Mouse (Mus musculus) forebrain, embryonic 11.5 days (tissue): ENCODE data around the gene Ptprn2. TPM values are rescaled to one million over a fixed set of nuclear protein-coding genes. Genes with fewer than 3 reads are reported as not detected.

Source experiments
- ATAC-seq: fragments of 200-750 bp; cut with Nextera tagmentation; replicated peaks from 2 replicates; pipeline ENCODE4 v1.8.0; 2017; ENCODE audit warnings: moderate TSS enrichment; ENCODE audit not compliant: low FRiP score
- DNase-seq: peaks from one replicate; pipeline ENCODE4 v3.0.0-alpha.2; 2017; ENCODE audit warnings: low spot score
- H3K27ac ChIP-seq: fragments of 300-500 bp; sonication (generic); 2 replicates; pipeline ENCODE4 v1.5.1; 2014; ENCODE audit warnings: low read depth, low read length
- H3K27me3 ChIP-seq: fragments of 300-500 bp; sonication (generic); 2 replicates; pipeline ENCODE4 v1.6.1; 2014; ENCODE audit warnings: mild to moderate bottlenecking, low read length, mixed read lengths; ENCODE audit not compliant: control insufficient read depth, insufficient read depth
- H3K36me3 ChIP-seq: fragments of 300-500 bp; sonication (generic); 2 replicates; pipeline ENCODE4 v1.6.1; 2014; ENCODE audit warnings: mild to moderate bottlenecking, low read length, moderate library complexity, mixed read lengths; ENCODE audit not compliant: control insufficient read depth, insufficient read depth
- H3K4me1 ChIP-seq: fragments of 300-500 bp; sonication (generic); replicated peaks from 2 replicates; pipeline ENCODE4 v1.6.1; 2014; ENCODE audit warnings: low read length, mixed read lengths; ENCODE audit not compliant: control insufficient read depth, insufficient read depth
- H3K4me2 ChIP-seq: fragments of 300-500 bp; sonication (generic); 2 replicates; pipeline ENCODE4 v1.6.1; 2014; ENCODE audit warnings: low read depth, mild to moderate bottlenecking, low read length, moderate library complexity, mixed read lengths; ENCODE audit not compliant: severe bottlenecking
- H3K4me3 ChIP-seq: fragments of 300-500 bp; sonication (generic); 2 replicates; pipeline ENCODE4 v1.5.1; 2014; ENCODE audit warnings: low read depth, low read length
- H3K9ac ChIP-seq: fragments of 300-500 bp; sonication (generic); 2 replicates; pipeline ENCODE4 v1.6.1; 2014; ENCODE audit warnings: low read length
- H3K9me3 ChIP-seq: fragments of 300-500 bp; sonication (generic); 2 replicates; pipeline ENCODE4 v1.6.1; 2016; ENCODE audit warnings: low read length, mixed read lengths; ENCODE audit not compliant: control insufficient read depth
- WGBS: fragments of 180-500 bp; shearing (Covaris S2); extraction: QIAGEN DNeasy Blood & Tissue Kit; methylation state at CpG from one replicate; pipeline ENCODE4 v1.1.7; 2014; 5-methylcytosine and 5-hydroxymethylcytosine counted together
- polyA plus RNA-seq: library from polyadenylated mRNA; unstranded; fragments of >200 nt; fragmentation: Nextera tagmentation; extraction: Ambion mirVana; gene quantifications from 2 replicates; pipeline ENCODE4 v1.2.1, GENCODE M21; 2014

Ptprn2 gene
- polyA plus RNA-seq, 1 experiment from 2014 or later = 6.8 TPM

GRCm38 (mm10) chr12:117270199-117270598, 784.7 kb downstream of the Ptprn2 start:
- peaks cover under 1% of the 10 kb centered on the region; the same call in 1 of the 2 replicates for H3K36me3 ChIP-seq
- H3K27ac ChIP-seq = no peak overlapping the region
- WGBS = 78% methylated on average over 4 of the region's 4 CpGs

GRCm38 (mm10) chr12:117273166-117273565, 787.6 kb downstream of the Ptprn2 start:
- no peak overlapping the region for H3K9ac ChIP-seq
- DNase-seq = peak; percentile 55
- peak; percentile 56 for ATAC-seq
- H3K36me3 ChIP-seq = peaks cover 3% of the 10 kb centered on the region; the same call in 1 of the 2 replicates
- H3K27ac ChIP-seq = peak overlapping the region; percentile 37; the same call in 1 of the 2 replicates
- no peaks in the 10 kb centered on the region for H3K9me3 ChIP-seq
- 4% methylated on average over 4 of the region's 4 CpGs for WGBS
- H3K4me3 ChIP-seq = no peak overlapping the region
- no peaks in the 10 kb centered on the region for H3K27me3 ChIP-seq
- peaks cover 10% of the 10 kb centered on the region; the same call in 1 of the 2 replicates for H3K4me1 ChIP-seq
- no peak overlapping the region for H3K4me2 ChIP-seq

More at GRCm38 (mm10) chr12:117270199-117270598, 784.7 kb downstream of the Ptprn2 start:
- Histone ChIP-seq H3K9ac (no peak overlapping the region), H3K9me3 (no peaks in the 10 kb centered on the region), H3K27me3 (no peaks in the 10 kb centered on the region), H3K4me2 (no peak overlapping the region), H3K4me3 (no peak overlapping the region), H3K4me1 (peaks cover 10% of the 10 kb centered on the region; the same call in 1 of the 2 replicates)
- DNase-seq = no peak
- no peak for ATAC-seq

- ATAC-seq = no peak
- Histone ChIP-seq H3K4me1 (peaks cover 10% of the 10 kb centered on the region; the same call in 1 of the 2 replicates), H3K27me3 (no peaks in the 10 kb centered on the region), H3K9me3 (no peaks in the 10 kb centered on the region), H3K36me3 (peaks cover 3% of the 10 kb centered on the region; the same call in 1 of the 2 replicates), H3K4me2 (no peak overlapping the region), H3K9ac (no peak overlapping the region), H3K4me3 (no peak overlapping the region), H3K27ac (no peak overlapping the region)
- WGBS = 85% methylated on average over 5 of the region's 5 CpGs
- DNase-seq = no peak
These were observed 789.1 kb downstream of the Ptprn2 start for GRCm38 (mm10) chr12:117274576-117274975.

- no peaks in the 10 kb centered on the region; the same call in 1 of the 2 replicates for H3K36me3 ChIP-seq
- ATAC-seq = no peak
- H3K9me3 ChIP-seq = no peaks in the 10 kb centered on the region
- H3K9ac ChIP-seq = no peak overlapping the region
- H3K4me3 ChIP-seq = no peak overlapping the region
- no peak overlapping the region for H3K4me2 ChIP-seq
- 94% methylated on average over 3 of the region's 3 CpGs for WGBS
- H3K27ac ChIP-seq = no peak overlapping the region
- H3K27me3 ChIP-seq = no peaks in the 10 kb centered on the region
- DNase-seq = no peak
- H3K4me1 ChIP-seq = no peaks in the 10 kb centered on the region
These were observed 795.3 kb downstream of the Ptprn2 start for GRCm38 (mm10) chr12:117280790-117281189.

GRCm38 (mm10) chr12:117282659-117283058, 797.1 kb downstream of the Ptprn2 start:
- Histone ChIP-seq H3K4me3 (no peak overlapping the region), H3K27me3 (no peaks in the 10 kb centered on the region), H3K9ac (no peak overlapping the region), H3K36me3 (no peaks in the 10 kb centered on the region), H3K27ac (no peak overlapping the region), H3K9me3 (no peaks in the 10 kb centered on the region), H3K4me2 (no peak overlapping the region), H3K4me1 (no peaks in the 10 kb centered on the region)
- 89% methylated on average over 2 of the region's 2 CpGs for WGBS
- DNase-seq = peak; percentile 22
- no peak for ATAC-seq

- DNase-seq = no peak
- Histone ChIP-seq H3K4me1 (no peaks in the 10 kb centered on the region), H3K36me3 (no peaks in the 10 kb centered on the region), H3K9me3 (no peaks in the 10 kb centered on the region), H3K9ac (no peak overlapping the region), H3K27me3 (no peaks in the 10 kb centered on the region), H3K27ac (no peak overlapping the region), H3K4me3 (no peak overlapping the region), H3K4me2 (no peak overlapping the region)
- whole genome bisulfite sequencing = 95% methylated on average over 2 of the region's 2 CpGs
- no peak for ATAC-seq
These were observed 801.9 kb downstream of the Ptprn2 start for GRCm38 (mm10) chr12:117287456-117287855.

- H3K4me3 ChIP-seq = no peak overlapping the region
- H3K9me3 ChIP-seq = no peaks in the 10 kb centered on the region
- H3K9ac ChIP-seq = no peak overlapping the region
- no peak overlapping the region for H3K27ac ChIP-seq
- 78% methylated on average over 3 of the region's 3 CpGs for WGBS
- ATAC-seq (no peak), DNase-seq (no peak)
- H3K4me1 ChIP-seq = no peaks in the 10 kb centered on the region
- no peaks in the 10 kb centered on the region for H3K36me3 ChIP-seq
- H3K4me2 ChIP-seq = no peak overlapping the region
- H3K27me3 ChIP-seq = no peaks in the 10 kb centered on the region
These were observed 806.4 kb downstream of the Ptprn2 start for GRCm38 (mm10) chr12:117291943-117292342.

GRCm38 (mm10) chr12:117296792-117297191, 811.3 kb downstream of the Ptprn2 start:
- H3K4me1 ChIP-seq = no peaks in the 10 kb centered on the region
- H3K27ac ChIP-seq = no peak overlapping the region
- H3K9me3 ChIP-seq = no peaks in the 10 kb centered on the region
- no peak overlapping the region for H3K4me2 ChIP-seq
- DNase-seq (no peak), ATAC-seq (no peak)
- no peaks in the 10 kb centered on the region for H3K36me3 ChIP-seq
- 58% methylated on average over 2 of the region's 2 CpGs for WGBS
- H3K4me3 ChIP-seq = no peak overlapping the region
- H3K9ac ChIP-seq = no peak overlapping the region
- H3K27me3 ChIP-seq = no peaks in the 10 kb centered on the region

- H3K4me2 ChIP-seq = no peak overlapping the region
- H3K4me1 ChIP-seq = no peaks in the 10 kb centered on the region
- WGBS = 94% methylated on average over 3 of the region's 3 CpGs
- ATAC-seq = no peak
- no peak overlapping the region for H3K9ac ChIP-seq
- no peaks in the 10 kb centered on the region for H3K27me3 ChIP-seq
- no peak overlapping the region for H3K4me3 ChIP-seq
- no peak for DNase-seq
- no peaks in the 10 kb centered on the region for H3K9me3 ChIP-seq
- no peaks in the 10 kb centered on the region for H3K36me3 ChIP-seq
- H3K27ac ChIP-seq = no peak overlapping the region
These were observed 813.6 kb downstream of the Ptprn2 start for GRCm38 (mm10) chr12:117299084-117299483.
